Mouse (Mus musculus): ENCODE measurements around the gene Tmbim6. TPM values are rescaled to one million over a fixed set of nuclear protein-coding genes. Genes with fewer than 3 reads are reported as not detected.
A peak's percentile ranks its signal among the peaks of the same experiment; 100 is the strongest.

Tmbim6 gene
- 290 and 634 TPM in 2 replicates for polyA plus RNA-seq (2012; ENCODE audit: insufficient read depth, insufficient read length, missing spikeins)

DNA sequence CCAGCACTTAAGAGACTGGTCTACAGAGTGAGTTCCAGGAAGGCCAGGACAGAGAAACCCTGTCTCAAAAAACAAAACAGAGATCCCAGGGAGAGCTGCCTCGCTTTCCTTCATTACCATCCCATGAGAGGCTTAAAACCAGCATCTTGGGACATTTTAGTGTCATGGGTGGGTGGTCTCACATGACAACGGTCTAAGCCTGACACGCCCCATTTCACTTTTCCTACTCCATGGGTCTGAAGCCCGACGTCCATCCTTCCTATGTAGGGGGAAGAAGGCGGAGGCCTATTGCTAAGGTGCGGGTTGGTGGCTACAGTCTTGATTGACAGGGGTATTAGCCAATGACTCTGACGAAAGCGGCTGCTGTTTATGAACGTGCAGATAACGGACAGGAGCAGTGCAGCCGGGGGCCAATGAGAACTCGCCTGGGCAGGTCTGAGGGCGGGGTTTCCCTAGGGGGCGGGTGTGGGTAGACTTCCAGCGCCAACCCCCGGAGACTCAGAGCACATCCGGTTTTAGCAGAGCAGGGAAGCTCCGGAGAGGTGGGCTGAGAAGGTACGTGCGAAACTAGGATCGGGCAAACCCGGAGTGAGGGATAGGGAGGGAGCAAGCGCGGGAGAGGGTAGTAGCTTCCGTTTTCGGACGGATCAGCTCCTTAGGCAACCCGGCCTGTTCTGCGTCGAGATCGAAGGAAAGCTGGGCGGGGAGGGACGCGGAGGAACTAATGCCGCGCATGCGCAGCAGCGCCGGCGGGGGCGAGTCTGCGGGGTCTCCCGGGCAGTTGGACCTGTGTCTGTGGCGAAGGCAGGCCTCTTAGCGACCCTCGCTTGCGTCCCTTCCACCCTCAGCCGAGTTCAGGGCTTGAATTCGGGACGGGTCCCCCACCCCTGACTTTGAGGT lies at the start of gene Tmbim6:
TSS of gene Tmbim6 (plus strand) at position 397 of the 900 bp plus-strand sequence.
- H3K4me1 ChIP-seq (ENCODE audit: control insufficient read depth, insufficient read depth, insufficient read length, low read length): peaks cover 13% of the 10 kb centered on the region
- H3K27ac ChIP-seq (replicated peaks; ENCODE audit: low read depth, low read length): peak within 1 kb of the TSS; percentile 88
- peak within 1 kb of the TSS; percentile 68 for H3K4me3 ChIP-seq (ENCODE audit: insufficient read depth, low read depth, low read length)

DNA sequence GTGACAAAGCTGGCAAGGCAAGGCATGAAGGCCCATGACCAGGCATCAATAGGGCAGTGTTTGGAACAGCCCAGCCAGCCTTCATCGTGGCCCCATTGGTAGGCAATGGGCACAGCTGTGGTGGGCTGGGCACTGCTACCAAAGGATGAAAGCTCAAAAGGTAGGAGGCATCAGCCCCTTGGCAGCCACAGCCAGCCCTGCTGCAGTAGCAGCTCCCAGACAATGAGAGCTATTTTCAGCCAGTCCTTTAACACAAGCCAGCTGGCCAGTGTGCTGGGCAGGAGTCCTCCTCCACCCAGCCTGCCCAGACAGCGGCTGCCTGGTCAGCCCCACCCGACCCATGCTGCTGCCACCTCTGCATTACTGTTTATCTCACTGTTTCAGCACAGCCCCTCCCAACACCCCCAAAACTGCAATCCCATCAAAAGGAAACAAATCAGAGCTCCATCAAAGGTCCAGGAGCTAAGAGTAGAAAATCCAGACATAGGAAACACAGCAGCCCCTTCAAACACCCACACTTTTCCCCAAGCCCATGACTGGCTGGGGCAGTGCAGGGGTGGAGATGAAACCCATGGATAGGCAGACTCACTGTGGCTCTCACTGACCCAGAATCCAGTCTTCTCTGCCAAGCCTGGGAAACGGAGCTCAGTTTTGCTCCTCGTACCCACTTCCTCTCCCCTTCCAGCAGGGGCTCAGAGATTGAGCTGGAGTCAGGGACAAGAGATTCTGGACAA lies 49.1 kb upstream of the Tmbim6 start:
- H3K4me1 ChIP-seq (ENCODE audit: control insufficient read depth, insufficient read depth, insufficient read length, low read length): peaks cover 61% of the 10 kb centered on the region
- no peak overlapping the region for H3K4me3 ChIP-seq (ENCODE audit: insufficient read depth, low read depth, low read length)
- peak overlapping the region; percentile 46 for H3K27ac ChIP-seq (replicated peaks; ENCODE audit: low read depth, low read length)

DNA sequence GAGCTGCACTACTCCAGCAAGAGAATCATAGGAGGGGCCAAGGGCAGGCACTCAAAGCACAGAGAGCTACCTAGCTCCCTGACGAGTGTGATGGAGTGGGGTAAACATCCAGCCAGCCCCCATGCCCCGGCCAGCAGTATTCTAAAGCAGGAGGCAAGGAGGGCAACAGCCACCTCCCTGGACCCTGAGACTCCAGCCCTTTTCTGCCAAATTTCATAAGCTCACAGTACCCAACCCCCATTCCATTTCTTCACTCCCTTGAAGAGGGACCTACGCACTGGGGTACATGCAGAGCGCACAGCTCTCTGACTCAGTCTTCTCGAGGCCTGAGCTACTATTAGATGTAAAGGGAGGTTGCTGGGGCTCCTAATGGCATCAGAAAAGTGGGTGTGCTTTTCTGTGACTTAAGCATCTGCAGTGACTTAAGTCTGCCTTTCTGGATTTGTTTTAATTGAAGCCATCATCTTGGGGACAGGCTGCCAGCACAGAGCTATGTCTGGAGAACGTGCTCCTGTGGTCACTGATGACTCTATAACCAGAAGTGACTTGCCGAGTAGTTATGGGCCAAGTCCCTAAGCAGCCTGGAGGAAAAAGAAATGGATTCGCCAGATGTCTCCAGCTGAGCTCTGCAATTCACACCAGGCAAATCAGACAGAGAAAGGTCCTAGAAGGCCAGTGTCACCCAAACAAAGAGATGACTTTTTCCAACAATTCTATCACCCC lies 48.4 kb upstream of the Tmbim6 start:
- Histone ChIP-seq H3K4me3 (ENCODE audit: insufficient read depth, low read depth, low read length) (no peak overlapping the region), H3K4me1 (ENCODE audit: control insufficient read depth, insufficient read depth, insufficient read length, low read length) (peaks cover 59% of the 10 kb centered on the region), H3K27ac (replicated peaks; ENCODE audit: low read depth, low read length) (peak overlapping the region; percentile 46)

DNA sequence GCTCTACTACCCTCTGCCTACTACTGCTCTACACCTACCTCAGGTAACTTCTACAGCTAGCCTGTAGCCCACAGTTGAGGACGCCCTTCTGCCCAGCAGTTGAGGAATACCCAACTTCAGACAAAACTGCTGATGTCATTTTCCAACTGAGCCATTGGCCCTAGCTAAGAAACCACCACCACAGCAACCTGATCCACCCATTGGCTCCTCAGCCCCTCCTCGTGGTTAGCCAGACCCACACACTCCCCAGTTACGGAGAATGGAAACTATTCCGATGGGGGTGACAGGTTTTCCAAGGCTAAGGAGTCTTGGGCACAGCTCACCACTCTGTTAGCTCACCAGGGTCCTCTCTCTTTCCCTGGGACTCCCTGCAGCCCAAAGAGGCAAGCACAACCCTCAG lies 47.7 kb upstream of the Tmbim6 start:
- H3K4me1 ChIP-seq (ENCODE audit: control insufficient read depth, insufficient read depth, insufficient read length, low read length): peaks cover 54% of the 10 kb centered on the region
- H3K4me3 ChIP-seq (ENCODE audit: insufficient read depth, low read depth, low read length): no peak overlapping the region
- H3K27ac ChIP-seq (replicated peaks; ENCODE audit: low read depth, low read length): peak overlapping the region; percentile 6; the same call in 1 of the 2 replicates

DNA sequence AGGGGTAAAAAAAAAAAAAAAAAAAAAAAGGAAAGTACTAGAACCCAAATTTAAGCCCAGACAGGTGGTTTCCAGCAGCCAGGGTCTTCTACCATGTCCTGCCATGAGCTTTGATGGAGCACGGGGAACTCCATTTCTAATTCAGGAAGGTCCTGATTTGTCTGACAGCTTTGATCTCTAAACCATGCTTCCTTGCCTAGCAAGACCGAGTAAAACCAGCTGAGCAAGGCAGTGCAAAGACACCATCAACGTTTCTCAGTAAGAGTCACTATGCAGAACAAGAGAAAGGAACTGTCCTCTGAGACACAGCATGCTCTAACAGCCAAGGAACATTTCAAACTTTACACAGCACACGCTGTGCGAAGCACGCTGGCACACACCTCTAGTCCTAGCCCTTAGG lies 41.1 kb upstream of the Tmbim6 start:
- no peak overlapping the region for H3K27ac ChIP-seq (replicated peaks; ENCODE audit: low read depth, low read length)
- H3K4me1 ChIP-seq (ENCODE audit: control insufficient read depth, insufficient read depth, insufficient read length, low read length): peaks cover 26% of the 10 kb centered on the region; the same call in 1 of the 2 replicates
- H3K4me3 ChIP-seq (ENCODE audit: insufficient read depth, low read depth, low read length): no peak overlapping the region

DNA sequence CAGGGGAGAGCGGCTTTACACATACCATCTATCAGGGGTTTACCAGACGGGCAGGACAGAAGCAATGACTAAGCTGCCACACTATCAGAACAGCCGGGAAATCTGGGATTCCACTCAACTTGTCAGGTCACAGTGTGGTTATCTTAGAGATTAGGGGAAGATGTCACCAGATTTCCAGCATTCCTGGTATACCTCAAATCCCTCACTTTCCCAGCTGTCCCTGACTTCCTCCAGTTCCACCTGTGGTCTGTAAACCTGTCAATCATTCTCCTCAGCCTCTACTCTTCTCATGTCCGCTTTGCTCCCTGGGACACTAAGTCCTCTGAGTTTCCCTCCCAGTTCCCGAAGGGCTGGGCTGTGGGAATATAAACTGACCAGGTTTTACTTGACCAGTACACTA lies 40.4 kb upstream of the Tmbim6 start:
- Histone ChIP-seq H3K4me3 (ENCODE audit: insufficient read depth, low read depth, low read length) (no peak overlapping the region), H3K4me1 (ENCODE audit: control insufficient read depth, insufficient read depth, insufficient read length, low read length) (peaks cover 21% of the 10 kb centered on the region; the same call in 1 of the 2 replicates), H3K27ac (replicated peaks; ENCODE audit: low read depth, low read length) (no peak overlapping the region)

DNA sequence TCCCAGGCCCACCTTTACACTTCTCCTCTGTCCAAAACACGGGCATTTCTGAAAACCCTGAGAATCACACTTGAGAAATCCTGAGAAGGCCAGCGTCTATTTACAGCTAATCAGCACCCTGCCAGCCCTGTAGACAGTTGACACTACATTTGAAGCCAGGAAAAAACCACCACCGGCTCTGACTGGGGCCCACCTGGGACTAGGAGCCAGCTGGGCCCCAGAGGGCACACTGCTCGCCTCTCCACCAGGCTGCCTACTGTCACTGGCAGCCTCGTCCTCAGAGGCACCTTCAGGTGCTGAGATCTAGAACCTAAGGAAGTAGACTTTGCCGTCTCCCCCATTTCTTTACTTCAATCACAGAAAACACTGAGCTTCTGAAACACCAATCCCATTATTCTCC lies 37.0 kb upstream of the Tmbim6 start:
- Histone ChIP-seq H3K27ac (replicated peaks; ENCODE audit: low read depth, low read length) (no peak overlapping the region), H3K4me1 (ENCODE audit: control insufficient read depth, insufficient read depth, insufficient read length, low read length) (peaks cover 22% of the 10 kb centered on the region; the same call in 1 of the 2 replicates), H3K4me3 (ENCODE audit: insufficient read depth, low read depth, low read length) (no peak overlapping the region)

DNA sequence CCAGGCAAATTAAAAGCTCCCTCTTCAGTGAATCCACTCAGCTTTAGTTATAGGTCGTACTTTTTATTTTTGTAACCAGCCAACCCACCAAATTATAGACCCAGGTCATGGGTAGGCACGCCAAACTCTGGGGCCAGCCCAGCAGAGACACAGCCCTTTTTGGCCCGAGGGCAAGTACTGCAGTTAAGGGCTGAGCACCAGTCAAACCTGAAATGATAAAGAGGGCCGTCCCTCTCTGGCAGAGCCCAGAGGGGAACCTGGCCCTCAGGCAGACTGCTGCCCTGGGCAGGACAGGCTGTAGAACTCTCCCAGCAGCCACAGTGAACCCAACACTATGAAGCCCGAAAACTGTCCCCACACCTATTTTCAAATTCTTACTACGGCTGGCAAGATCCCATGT lies 36.2 kb upstream of the Tmbim6 start:
- no peak overlapping the region for H3K4me3 ChIP-seq (ENCODE audit: insufficient read depth, low read depth, low read length)
- peaks cover 18% of the 10 kb centered on the region; the same call in 1 of the 2 replicates for H3K4me1 ChIP-seq (ENCODE audit: control insufficient read depth, insufficient read depth, insufficient read length, low read length)
- no peak overlapping the region for H3K27ac ChIP-seq (replicated peaks; ENCODE audit: low read depth, low read length)

DNA sequence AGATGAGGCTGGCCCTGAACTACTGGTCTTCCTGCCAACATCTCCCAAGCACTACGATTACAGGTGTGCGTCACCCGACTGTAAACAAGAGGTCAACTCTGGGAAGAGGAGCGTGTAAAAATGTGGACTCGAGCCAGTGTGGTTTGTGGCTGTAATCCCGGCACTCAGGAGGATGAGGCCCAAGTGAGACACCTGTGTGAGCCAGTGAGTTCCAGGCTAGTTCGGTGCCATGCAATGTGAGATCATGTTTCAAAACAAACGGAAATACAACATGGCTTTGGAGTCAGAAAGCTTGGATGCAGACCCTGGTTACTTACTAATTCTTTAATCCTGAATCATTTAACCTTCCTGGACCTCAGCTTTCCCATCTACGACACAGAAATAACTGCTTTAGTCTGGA lies 33.7 kb upstream of the Tmbim6 start:
- Histone ChIP-seq H3K4me1 (ENCODE audit: control insufficient read depth, insufficient read depth, insufficient read length, low read length) (peaks cover 10% of the 10 kb centered on the region), H3K27ac (replicated peaks; ENCODE audit: low read depth, low read length) (no peak overlapping the region), H3K4me3 (ENCODE audit: insufficient read depth, low read depth, low read length) (no peak overlapping the region)

DNA sequence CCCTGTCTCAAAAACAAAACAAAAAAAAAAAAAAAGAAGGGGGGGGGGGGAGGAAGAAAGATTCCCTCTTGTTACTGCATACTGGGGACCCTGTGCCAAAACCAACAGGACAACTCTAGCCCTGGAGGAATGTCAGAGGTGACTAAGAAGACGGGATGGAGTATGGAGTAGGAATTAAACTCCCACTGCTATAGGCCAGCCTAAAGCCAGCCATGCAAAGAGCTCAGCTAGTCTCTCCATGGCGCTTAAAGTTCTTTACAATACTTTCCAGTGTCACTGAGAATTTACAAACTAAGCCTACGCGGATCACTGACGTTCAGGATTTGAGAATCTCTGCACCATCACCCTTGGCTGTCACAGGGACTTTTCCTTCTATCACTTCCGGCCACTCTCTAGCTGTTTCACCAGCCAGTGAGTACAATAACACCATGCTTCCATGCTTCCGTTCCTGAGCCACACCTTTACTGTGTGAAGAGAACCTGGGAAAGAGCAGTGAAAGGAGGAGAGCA lies 28.6 kb upstream of the Tmbim6 start:
- Histone ChIP-seq H3K27ac (replicated peaks; ENCODE audit: low read depth, low read length) (peak overlapping the region; percentile 19), H3K4me3 (ENCODE audit: insufficient read depth, low read depth, low read length) (peak overlapping the region; percentile 13; the same call in 1 of the 2 replicates), H3K4me1 (ENCODE audit: control insufficient read depth, insufficient read depth, insufficient read length, low read length) (peaks cover 22% of the 10 kb centered on the region)

DNA sequence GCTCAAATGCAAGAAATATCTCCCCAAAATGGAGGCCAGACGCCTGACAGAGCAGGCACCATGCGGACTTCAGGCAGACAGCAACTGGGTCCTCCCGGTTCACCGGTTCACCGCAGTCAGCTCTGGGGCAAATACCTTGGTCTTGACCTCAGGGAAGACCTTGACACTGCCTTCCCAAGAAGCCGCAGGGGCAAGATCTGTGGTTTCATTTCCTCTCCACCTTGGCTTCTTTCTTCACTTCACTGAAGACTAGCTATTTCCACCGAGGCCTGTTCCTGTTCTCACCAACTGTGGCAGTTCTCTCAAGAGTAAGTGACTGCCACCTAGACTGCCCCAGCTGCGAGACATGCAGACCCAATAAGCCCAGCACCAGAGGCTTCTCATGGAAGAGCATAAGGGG lies 27.8 kb upstream of the Tmbim6 start:
- H3K27ac ChIP-seq (replicated peaks; ENCODE audit: low read depth, low read length): peak overlapping the region; percentile 19
- no peak overlapping the region for H3K4me3 ChIP-seq (ENCODE audit: insufficient read depth, low read depth, low read length)
- H3K4me1 ChIP-seq (ENCODE audit: control insufficient read depth, insufficient read depth, insufficient read length, low read length): peaks cover 17% of the 10 kb centered on the region

DNA sequence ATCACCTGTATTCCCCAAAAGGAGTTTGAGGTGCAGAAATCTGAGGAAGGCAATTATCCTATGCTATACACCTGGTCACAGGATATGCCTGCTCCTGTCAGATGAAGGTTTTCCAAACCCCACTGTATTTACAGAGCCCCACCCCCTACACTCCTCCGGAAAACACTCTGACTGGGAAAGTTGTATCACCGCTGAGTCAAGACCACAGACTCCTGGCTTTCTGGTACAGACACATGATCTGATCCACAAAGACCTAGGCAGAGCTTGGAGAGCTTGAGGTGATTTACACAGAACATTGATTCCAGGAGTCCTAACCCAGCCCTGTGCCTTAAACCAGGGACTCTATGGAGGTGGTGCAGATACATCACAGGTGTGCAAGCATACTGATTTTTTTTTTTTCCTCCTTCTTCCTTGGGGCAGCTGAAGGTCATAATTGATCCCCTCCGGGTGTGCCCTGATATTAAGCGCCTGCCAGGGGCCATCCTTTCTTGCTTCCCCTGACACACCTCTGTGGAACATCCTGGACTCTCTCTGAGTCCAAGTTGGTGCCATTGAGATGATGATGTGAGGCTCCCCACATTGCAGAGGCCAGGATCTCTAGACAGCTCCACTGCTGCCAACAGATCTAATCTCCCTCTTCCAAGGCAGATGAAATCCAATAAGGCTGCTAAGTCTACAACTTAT lies 24.0 kb upstream of the Tmbim6 start:
- H3K4me3 ChIP-seq (ENCODE audit: insufficient read depth, low read depth, low read length): peak overlapping the region; percentile 91
- 0 out of 2 replicates have a peak overlapping the region, but pooled peaks have one; percentile 9 for H3K27ac ChIP-seq (replicated peaks; ENCODE audit: low read depth, low read length)
- H3K4me1 ChIP-seq (ENCODE audit: control insufficient read depth, insufficient read depth, insufficient read length, low read length): peaks cover 12% of the 10 kb centered on the region

DNA sequence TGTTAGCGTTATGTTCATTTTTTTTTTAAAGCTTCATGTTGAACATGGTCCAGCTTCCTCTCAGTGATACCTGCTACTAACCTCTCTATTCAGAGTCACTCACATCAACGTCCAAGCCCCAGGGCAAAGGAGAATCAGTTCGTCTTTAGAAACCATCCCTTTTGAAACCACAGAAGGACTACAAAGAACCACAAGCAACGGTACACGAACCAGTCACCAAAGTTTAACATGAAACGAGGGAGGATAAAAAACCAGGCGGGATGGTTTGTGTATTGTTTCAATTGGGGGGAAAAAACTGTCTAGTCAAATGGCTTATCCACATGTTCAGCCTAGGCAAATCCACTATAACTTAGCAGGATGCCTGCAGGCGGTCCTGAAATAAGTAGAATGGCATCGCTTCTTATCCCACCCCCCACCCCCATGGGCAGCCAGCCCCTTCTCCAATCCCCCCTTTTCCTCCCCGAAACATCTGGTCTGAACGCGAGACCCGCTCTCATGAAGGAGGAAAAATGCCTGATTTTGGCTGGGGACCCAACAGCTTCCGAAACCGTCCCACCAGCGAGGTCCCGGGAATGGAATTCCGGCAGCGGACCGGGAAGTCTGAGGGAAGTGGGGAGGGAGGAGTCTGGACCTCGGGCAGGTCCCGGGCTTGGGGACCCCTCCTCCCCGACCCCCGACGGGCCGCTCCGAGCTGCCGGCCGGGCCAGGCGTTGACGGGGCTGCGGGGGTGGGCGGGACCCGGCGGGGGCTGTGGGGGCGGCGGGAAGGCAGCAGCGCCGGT lies 23.1 kb upstream of the Tmbim6 start:
- Histone ChIP-seq H3K4me3 (ENCODE audit: insufficient read depth, low read depth, low read length) (peak overlapping the region; percentile 91), H3K27ac (replicated peaks; ENCODE audit: low read depth, low read length) (peak overlapping the region; percentile 95), H3K4me1 (ENCODE audit: control insufficient read depth, insufficient read depth, insufficient read length, low read length) (peaks cover 8% of the 10 kb centered on the region)
